Mouse (Mus musculus) right cerebral cortex, postnatal 36 days (tissue): Measurements from ENCODE around the gene Rag2.

Experiments used
- DNase-seq, 2 experiments: peaks; one replicate each; pipeline ENCODE4 v3.0.0; 2022; ENCODE audit warnings: low spot score in 2 of 2, mixed read lengths in 1 of 2

The Rag2 gene

DNA sequence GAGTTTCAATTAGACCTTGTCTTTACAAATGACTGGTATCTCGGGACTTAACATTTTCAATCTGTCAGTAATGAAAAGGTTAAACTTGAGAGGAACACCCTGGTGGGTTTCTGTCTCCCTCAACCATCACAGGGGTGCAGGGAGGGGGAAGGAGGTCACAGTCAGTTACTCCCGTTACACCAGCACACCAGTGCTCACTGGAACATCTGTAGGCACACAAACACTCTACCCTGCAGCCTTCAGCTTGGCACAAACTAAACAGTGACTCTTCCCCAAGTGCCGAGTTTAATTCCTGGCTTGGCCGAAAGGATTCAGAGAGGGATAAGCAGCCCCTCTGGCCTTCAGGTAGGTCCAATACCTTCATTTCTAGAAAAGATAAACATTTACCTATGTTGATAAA, at the start of gene Rag2:
Rag2 (plus strand) TSS at position 193 of the 400 bp plus-strand sequence.
- no peak for DNase-seq

DNA sequence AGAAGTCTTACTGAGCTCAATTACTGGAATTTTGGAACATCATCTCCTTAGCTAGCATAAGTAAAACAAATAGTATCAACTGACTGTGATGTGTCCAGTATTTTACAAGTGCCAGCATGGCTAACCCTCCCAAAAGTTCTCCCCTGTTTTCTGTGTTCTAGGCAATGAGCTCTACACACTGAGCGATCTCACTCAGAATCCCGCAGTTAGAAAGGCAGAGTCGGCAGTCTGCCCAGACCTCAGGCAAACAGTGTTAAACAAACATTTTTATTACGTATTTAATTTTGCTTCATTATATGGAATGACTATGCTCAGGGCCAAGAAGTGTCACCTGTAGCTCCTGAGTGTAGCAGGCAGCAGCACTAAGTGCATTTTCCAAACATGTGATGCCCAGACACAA, 47.3 kb upstream of the Rag2 start:
- DNase-seq, result no peak

DNA sequence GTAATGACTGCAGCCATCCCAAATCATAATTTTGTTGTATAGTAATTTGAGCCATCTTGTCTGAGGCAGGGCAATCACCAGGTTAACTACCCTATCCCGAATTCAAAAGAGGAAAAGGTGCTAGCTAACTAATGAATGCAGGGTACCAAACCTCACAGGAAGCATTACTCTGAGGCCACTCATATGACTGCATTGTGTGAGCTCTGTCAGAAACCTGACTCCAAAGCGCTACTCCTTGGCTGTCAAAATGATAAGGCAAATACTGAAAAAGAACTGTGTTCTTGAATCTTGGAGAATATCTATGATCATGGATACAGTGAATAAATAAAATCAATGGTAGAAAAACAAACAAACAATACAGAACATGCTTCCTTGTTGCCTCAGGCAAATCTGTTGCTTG, 44.5 kb upstream of the Rag2 start:
- DNase-seq, result no peak

DNA sequence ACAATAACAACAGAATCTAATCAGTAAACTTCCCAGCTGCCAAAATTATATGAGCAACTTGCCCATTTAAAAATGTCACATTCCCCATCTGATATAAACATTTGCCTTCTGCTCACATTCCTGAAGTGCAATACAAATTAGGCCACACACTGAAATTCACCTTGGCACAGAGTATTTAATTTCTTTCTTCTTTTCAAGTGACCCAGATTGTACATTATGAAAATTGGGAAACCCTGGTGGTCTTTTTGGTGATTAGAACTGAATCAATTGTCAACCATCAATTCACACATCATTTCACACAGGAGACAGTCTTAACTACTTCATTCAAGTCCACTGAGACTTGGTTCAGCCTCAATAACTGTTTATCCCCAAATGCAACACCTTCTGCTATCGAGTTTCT, 44.1 kb upstream of the Rag2 start:
- no peak for DNase-seq

DNA sequence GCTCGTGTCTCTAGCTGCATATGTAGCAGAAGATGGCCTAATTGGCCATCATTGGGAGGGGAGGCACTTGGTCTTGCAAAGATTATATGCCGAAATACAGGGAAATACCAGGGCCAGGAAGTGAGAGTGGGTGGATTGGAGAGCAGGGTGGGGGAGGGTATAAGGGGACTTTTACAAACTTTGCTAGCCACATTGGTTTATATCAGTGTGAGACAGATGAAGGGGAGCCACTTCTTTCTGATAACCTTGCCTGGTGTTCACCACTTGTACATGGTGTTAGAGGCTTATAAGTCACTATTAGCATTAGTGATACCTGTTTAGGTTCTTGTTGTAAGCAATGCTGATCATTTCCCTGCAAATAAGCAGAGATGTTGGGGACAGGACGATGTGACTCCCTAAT, 43.5 kb upstream of the Rag2 start:
- no peak for DNase-seq

DNA sequence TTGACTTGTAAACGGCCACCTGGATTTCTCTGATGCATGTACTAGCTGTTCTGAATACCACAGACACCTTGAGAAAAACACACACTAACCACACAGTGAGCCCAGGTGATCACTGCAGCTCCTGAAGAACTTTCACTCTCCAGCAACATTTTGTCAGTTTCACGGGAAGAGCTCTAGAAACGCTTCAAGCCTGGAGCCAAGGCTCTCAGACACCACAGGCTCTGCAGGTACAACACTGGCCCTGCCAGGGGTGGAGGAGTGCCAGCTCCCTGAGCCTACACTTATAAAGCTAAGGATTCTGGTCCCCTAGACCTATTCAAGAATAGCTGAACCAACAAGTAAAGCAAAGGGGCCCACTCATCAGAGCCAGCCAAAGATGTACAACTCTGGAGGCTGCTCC, 43.1 kb upstream of the Rag2 start:
- DNase-seq, result no peak

DNA sequence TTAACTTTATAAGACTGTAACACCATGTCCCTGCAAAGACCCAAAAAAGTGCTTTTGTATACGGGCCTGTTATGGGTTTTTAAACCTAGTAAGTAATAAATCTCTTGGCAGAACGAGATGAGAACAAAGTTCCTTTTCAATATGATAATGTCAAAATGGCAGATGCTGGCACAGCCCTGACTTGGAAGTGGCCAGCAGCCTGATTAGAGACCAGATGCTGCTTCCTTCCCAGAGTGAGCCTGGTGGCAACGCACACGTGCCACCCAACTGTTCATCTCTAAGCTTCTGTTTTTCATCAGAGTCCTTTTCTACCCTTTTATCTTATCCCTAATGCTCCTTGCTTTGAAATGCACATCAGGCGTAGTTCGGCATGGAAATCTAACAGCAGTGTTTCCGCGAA, 33.2 kb upstream of the Rag2 start:
- no peak for DNase-seq

DNA sequence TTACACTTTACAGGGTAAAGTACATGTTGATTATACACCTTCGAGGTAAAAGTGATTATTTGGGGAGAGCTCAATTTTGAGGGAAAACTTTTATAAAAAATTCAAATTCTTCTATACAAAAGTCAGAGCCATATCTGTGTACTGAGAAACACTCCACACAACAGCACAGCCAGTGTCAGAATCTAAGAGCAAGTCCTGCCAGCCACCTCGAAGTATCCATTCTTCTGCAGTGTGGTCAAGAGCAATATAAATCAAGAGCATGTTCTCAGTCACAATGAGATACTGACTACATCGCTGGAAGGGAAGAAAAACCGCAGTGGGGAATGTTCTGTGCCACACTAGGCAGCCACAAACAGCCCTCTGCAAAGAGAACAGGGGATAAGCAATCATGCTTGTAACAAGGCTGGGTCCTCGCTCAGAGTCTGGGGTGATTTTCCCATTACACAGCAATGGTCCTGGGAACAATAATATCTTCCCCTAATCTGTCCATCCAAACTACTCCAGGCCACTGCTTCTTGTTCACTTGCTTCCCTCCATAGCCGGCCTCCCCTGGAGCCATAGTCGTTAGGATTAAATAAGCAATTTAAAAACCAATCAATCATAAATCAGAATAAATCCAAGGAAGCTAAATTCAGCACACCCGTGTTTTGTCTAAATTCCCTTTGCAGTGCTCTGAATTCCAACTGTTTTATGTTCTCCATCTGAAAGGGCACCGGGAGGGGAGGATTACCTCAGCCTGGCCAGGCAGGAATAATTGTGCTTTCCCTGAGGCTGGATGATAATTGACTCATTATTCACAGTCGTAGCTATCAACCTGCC, 32.3 kb upstream of the Rag2 start:
- DNase-seq, result no peak

DNA sequence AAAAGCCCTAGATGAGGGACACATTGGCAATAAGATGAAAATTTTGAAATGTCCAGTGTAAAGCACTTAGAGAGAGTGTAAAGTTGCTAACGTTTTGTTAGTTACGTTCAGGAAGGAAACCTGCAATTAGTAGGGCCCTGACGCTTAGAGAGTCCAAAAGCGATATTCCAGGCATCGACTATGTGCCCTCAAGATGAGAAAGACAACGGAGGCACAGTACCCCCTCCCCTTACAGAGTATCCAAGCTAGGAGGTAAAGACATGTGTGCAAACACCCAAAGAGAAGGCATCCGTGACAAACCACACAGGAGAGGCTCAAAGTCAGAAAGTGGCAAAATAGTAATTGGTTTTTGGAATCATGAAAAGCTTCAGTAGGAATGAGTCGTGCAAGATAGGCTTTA, 31.6 kb upstream of the Rag2 start:
- no peak for DNase-seq

DNA sequence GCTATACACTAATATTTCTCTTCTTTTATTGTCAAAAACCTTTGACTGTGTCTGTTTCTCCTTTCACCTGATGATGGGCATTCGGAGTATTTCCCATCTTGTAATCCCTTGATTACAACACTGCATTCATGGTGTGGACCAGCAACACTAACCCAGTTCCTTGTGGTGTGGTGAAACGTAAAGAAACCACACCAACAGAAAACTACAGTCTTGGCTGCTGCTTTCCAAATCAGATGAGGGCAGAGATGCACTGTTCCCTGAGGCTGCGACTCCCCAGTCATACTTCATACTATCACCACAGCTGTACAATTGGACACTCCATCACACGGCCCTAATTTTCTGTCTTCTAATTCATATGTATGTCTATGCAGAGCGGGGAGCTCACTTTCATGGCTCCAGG, 29.8 kb upstream of the Rag2 start:
- no peak for DNase-seq

DNA sequence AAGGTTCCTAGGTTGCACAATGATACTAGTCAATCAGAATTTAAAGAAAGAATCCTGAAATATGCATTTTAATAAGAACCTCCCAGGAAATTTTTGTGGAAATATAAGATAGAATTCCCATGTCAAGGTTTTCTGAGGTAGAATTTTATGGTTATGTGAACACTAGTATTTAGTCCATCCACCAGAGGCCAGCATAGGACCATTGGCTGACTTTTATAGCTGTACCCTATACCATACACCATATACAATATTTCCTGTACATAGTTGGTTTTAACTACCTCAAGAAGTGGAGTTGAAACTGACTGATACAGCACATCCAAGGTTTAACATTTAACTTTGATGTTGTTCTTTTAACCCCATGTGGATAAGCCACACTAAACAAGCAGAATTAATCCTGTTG, 27.3 kb upstream of the Rag2 start:
- no peak for DNase-seq

DNA sequence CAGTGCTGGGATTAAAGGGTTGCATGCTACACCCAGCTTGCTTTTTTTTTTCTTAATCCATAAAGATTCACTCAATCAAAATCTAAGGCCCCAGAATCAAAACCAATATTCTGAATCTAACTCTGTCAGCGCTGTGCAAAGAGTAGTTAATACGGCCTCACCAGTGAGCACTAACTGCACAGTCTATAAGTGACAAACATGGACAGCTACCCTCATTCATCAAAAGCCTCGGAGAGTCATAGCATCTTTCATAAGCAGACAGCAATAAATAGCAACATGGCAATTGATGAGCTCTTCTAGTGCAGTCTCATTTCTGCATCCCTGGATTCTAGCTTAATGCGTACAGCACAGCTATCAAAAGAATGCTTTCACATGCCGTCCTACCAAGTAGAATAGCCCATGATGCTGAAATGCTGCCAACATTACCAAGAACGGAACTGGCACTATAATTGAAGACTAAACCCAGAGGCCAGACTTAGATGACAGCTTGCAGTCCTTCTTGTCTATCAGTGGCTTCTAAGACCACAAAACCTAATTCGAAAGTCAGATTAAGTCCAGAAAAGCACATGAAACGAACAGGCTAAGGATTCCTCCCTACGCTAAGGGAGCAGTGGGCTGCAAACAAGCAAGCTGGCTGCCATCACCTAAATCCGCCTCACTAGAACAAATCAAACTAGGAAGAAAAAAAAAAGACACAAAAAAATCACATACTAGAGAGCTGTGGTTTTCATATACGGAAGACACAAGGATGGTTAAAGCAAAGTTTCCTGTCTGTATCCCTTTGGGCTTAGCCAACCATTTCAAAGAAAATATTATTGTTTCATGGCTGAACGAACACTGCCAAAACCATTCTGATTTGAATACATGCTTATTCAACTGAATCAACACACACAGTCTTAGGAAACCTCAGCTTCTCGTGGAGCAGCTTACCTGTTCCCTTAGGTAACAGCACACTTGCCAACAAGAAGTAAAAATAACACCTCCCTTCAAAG, 26.0 kb upstream of the Rag2 start:
- no peak for DNase-seq

DNA sequence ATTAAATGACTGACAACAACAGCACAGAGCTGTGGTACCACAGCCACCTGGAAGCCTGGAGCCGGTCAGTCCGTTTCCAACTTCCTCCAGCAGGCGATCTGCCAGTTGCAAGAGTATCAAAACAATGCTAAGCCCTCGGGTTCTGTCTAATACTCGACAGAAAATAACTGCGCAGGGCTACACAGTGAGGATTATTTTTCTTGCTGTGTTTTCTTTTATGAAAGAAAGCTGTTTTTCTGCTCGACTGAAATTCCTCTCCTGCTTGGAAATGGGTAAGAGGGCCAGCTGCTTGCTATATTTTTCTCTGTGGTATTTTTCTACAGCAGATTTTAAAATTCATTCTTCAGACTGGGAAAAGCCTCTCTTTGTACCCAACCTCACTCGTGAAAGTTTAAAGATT, 23.8 kb upstream of the Rag2 start:
- no peak for DNase-seq

DNA sequence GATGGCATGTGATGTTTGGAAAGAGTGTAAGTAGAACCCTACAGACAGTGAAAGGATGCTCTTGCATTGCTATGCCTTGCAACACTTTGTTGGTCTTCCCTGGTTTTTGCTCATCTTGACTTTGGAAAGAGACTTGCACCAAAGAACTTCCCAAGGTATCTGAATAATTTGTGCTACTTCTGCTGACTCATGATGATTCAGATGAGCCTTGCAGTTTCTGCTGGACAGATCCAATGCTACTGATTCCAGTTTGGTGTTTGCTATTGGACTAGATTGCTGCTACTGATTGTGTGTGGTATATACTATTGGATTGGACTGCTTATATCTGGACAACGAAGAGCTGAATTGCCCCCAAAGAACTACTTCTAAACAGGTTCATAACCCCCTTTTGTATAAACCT, 21.4 kb upstream of the Rag2 start:
- no peak for DNase-seq

DNA sequence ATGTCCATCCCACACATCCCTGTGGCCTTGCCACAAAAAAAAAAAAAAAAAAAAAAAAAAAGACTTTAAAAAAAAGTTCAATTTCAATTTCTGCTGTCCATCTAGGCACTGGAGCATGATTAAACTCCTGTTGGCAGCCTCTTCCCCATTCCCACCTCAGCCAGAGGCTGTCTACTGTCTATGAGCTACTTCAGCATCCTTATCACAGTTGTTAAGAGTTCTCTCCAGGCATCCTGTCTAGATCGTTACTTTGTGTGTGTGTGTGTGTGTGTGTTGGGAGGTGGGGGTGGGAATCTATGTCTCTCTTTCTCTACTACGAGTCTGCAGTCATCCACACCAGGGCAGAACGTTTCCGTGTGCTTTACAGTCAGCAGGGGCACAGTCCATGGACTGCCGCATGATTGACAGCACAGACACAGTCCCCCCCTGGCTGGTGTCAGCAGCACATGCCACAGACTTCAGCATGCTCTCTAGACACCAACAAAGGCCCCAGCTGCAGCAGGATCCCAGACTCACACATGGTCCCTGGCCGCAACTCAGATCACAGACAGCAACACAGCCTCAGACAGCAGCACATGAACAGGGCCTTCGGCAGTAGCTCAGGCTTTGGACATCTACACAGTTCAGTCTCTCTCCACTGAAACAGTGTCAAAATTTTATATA, 16.2 kb upstream of the Rag2 start:
- DNase-seq, result no peak

DNA sequence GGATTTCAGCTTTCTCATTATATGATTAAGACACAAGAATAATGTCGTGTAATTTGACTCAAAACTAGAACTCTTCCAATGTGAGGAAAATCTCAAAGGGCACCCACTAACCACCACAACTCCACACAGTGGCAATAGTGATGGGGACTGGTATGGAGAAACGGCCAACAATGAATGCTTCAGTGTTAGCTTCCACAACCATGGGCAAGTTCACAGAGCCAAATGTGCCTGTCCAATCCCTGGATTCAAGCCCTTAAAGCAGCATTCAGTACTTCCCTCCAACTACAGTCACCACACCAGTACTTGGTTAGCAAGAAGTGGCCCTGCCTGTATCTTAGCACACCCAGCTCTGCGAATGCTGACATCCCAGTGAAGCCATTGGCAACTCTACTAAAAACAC, 13.7 kb upstream of the Rag2 start:
- DNase-seq, result no peak

DNA sequence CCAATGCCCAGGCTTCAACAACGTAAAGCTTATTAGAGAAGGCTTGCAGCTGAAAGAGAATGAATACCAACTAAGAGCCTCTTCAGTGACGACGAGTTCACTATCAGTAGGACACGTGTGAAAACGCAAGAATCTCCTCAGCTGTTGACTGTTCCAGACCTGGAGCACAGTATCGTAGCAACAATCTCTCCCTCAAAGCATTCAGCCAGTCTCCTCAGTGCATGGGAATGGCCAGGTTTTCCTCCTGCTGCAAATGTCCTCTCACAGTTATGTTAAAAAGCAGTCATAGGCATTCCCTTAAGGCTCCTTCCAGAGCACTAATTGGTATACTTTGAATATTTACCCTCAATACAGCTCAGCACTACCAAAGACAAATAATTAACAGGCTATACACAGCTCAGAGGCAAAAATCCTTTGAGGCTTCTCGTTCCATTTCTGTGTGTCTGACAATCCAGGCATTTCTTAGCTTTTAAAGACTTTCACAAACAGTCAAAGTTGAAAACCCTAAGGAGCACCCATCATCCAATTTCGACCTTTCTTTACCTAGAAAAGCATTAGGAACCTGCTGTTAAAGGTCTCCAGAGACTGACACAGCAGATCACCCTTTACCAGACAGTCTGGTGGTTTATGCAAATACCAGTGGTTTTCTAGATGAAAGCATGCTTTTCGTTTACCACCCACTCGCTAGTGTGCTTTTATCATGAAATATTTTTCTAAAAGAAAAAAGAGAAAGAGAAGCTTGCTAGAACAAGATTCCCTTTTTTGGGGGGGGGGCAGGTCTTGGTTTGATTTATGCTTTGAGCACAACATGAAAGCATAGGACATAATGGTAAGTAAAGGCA, 8.8 kb upstream of the Rag2 start:
- DNase-seq, result no peak

DNA sequence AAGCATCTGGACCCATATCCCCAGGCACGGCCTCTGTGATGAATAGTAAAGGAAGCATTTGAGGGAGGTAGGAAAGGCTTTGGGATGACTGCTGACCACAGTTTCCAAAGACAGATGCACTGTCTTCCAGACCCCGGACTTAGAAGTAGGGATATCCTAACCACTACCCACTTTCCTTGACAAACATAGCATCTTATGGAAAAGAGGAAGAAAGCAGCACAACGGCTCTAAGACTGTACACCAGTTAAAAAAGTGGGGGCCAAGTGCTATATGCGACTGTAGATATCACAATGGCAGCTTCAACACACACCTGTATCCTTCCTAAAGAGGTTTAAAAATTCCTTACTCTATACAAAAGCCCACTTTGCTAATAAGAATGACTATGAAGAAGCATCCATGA, 6.1 kb upstream of the Rag2 start:
- DNase-seq, result no peak

DNA sequence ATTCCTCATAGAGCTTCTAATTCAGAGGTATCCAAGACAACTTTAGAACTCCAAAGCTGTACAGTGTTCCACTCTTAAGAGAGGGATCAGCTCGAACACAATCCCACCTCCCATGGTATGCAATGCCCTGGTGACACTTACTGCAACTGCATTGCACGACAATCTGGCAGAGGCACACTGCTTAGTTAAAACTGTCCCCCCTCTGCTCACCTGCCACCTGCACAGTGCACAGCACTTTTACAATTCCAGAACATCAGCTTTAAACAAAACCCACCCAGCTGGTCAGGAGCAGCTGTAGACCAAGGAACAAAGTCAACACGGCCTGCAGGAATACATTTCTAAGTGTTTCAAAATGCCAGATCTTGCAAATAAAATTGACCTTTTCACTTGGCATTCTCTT, 3.6 kb upstream of the Rag2 start:
- DNase-seq, result no peak

DNA sequence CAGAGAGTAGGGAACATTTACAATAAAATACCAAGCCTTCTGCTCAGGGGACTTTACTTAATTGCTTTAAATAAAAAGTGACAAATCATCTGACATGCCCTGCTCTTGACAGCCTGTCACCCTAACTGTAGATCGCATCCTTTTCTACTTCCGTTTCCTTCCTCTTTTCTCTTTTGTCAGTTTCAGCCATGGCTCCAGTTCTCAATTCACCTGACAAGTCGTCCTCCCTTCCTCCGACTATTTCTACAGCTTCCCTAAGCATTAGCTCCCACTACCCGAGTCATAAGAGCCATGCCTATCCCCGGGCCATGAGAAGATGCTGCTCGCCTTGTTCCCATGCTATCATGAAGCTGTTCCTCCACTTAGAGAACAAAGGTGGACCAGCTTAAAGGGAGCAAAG, 2.9 kb upstream of the Rag2 start:
- no peak for DNase-seq

DNA sequence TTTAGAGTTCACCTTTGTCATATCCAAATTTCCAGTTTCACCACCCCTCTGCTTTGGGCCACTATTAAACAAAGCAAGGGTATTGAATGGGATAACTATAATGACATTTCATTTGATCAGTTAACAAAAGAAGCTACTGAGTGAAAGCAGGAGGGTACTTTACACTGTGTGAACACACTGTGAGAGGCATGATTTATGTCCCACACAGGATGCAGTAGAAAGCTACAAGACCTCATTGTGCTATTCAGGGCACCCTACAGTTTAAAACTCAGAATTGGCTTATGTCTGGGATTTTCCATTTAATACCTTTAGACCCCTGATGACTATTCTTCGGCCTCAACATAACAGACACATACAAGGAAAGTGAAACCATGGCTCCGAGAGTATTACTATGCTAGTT, 1.5 kb upstream of the Rag2 start:
- DNase-seq, result no peak

DNA sequence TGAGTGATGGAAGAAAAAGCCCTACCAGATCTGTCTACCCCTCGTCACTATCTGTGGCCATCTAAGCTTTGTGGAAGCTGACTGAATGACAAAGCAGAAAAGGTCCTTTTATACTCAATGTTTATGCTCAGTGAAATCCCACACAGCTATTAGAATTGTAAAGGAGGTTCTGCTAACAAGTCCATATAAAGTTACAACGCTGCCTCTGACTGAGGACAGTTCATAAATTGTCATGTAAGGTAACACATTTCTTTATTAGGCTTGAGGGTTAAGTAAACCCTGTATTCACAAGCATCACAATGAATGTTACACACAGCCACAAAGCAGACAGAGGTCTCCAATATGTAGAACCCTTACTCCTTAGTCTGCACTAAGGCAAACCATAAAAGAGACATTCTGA, 507 bp upstream of the Rag2 start:
- no peak for DNase-seq
